In genomic region chr5:36494709-36495108, GRCm38 (mm10) we compare ENCODE assay signal across 34 mouse cellular contexts.
"Had no signal": no experiment of that assay in that cellular context is flagged by ENCODE, and none has a peak within 500 bp of the region (broad histone marks: within the 10 kb centered on the region; RNA-seq: fewer than 3 reads in every experiment).

No protein-coding gene starts in this region.

- H3K27ac ChIP-seq: heart, embryonic 10.5 days; heart, embryonic 13.5 days; heart, embryonic 15.5 days; hindbrain, embryonic 10.5 days; hindbrain, embryonic 12.5 days; hindbrain, embryonic 13.5 days; hindbrain, embryonic 14.5 days; hindbrain, embryonic 15.5 days; hindbrain, postnatal 0 days; intestine, embryonic 15.5 days; kidney, embryonic 15.5 days; kidney, postnatal 0 days; left cerebral cortex, adult 2 months had no signal

- ATAC-seq: hindbrain, embryonic 16.5 days; hindbrain, postnatal 0 days; inflammation-experienced regulatory T-cells, adult 6 months; intestine, embryonic 15.5 days; intestine, embryonic 16.5 days; intestine, postnatal 0 days had no signal

- DNase-seq: heart, postnatal 10 days; heart, postnatal 14 days; heart, postnatal 36 days; heart, postnatal 4 days; kidney, adult 11 months; kidney, adult 18-20 months; kidney, adult 2 months; kidney, adult 8-10 months; kidney, adult 9 months; kidney, postnatal 10 days; kidney, postnatal 14 days; kidney, postnatal 25 days; kidney, postnatal 36 days; kidney, postnatal 4 days; layer of hippocampus, adult 9-11 months; layer of hippocampus, postnatal 36 days had no signal

- H3K4me3 ChIP-seq: heart, embryonic 10.5 days; heart, embryonic 12.5 days; heart, embryonic 13.5 days; heart, embryonic 15.5 days; hindbrain, embryonic 10.5 days; hindbrain, embryonic 12.5 days; hindbrain, embryonic 13.5 days; hindbrain, embryonic 15.5 days; intestine, embryonic 15.5 days; kidney, embryonic 15.5 days; left cerebral cortex, adult 2 months had no signal
